Mouse (Mus musculus) hindbrain, postnatal 0 days (tissue): Measurements from ENCODE around the gene Armh1. TPM values are rescaled to one million over a fixed set of nuclear protein-coding genes. Genes with fewer than 3 reads are reported as not detected.

Source experiments
- ATAC-seq: fragments of 200-750 bp; cut with Nextera tagmentation; 2 replicates; pipeline ENCODE4 v1.8.0; 2017; ENCODE audit warnings: mild to moderate bottlenecking, moderate TSS enrichment, moderate library complexity
- DNase-seq: peaks from one replicate; pipeline ENCODE4 v3.0.0-alpha.2; 2015; ENCODE audit warnings: low spot score
- H3K27ac ChIP-seq: fragments of 300-500 bp; sonication (generic); 2 replicates; pipeline ENCODE4 v1.5.1; 2014; ENCODE audit warnings: mild to moderate bottlenecking
- H3K27me3 ChIP-seq: fragments of 300-500 bp; sonication (generic); 2 replicates; pipeline ENCODE4 v1.6.1; 2014; ENCODE audit warnings: low read length, mixed read lengths; ENCODE audit not compliant: insufficient read depth
- H3K36me3 ChIP-seq: fragments of 300-500 bp; sonication (generic); 2 replicates; pipeline ENCODE4 v1.6.1; 2014; ENCODE audit warnings: low read length, mixed read lengths; ENCODE audit not compliant: insufficient read depth
- H3K4me1 ChIP-seq: fragments of 300-500 bp; sonication (generic); 2 replicates; pipeline ENCODE4 v1.6.1; 2014; ENCODE audit warnings: antibody characterized with exemption, low read length, mixed read lengths; ENCODE audit not compliant: insufficient read depth
- H3K4me2 ChIP-seq: fragments of 300-500 bp; sonication (generic); 2 replicates; pipeline ENCODE4 v1.6.1; 2014; ENCODE audit warnings: low read depth, mild to moderate bottlenecking, low read length, moderate library complexity, mixed read lengths
- H3K4me3 ChIP-seq: fragments of 300-500 bp; sonication (generic); 2 replicates; pipeline ENCODE4 v1.5.1; 2014; ENCODE audit warnings: low read length
- H3K9ac ChIP-seq: fragments of 300-500 bp; sonication (generic); replicated peaks from 2 replicates; pipeline ENCODE4 v1.6.1; 2014; ENCODE audit warnings: mild to moderate bottlenecking, low read length, moderate library complexity, mixed read lengths
- H3K9me3 ChIP-seq: fragments of 300-500 bp; sonication (generic); 2 replicates; pipeline ENCODE4 v1.6.1; 2016; ENCODE audit warnings: low read length, mixed read lengths
- CTCF ChIP-seq: IDR thresholded peaks from 2 replicates; pipeline ENCODE4 v1.5.1; 2016; ENCODE audit warnings: antibody characterized with exemption, control low read depth, low read depth
- WGBS: fragments of 180-500 bp; shearing (Covaris S2); extraction: QIAGEN DNeasy Blood & Tissue Kit; methylation state at CpG from one replicate; pipeline ENCODE4 v1.1.7; 2014; 5-methylcytosine and 5-hydroxymethylcytosine counted together
- polyA plus RNA-seq: library from polyadenylated mRNA; unstranded; fragments of >200 nt; fragmentation: Nextera tagmentation; extraction: Ambion mirVana; gene quantifications from 2 replicates; pipeline ENCODE4 v1.2.1, GENCODE M21; 2015
- total RNA-seq: library from RNA; depleted of rRNA; stranded (reverse); fragments of >200 nt; gene quantifications from 2 replicates; pipeline ENCODE4 v1.2.3, GENCODE M21; 2014

Gene Armh1
- total and polyA plus RNA-seq, 2 experiments from 2014 or later: 3.0 to 3.6 TPM

- Histone ChIP-seq H3K9ac (no peak overlapping the region), H3K4me3 (no peak overlapping the region), H3K36me3 (no peaks in the 10 kb centered on the region), H3K27me3 (no peaks in the 10 kb centered on the region), H3K9me3 (no peaks in the 10 kb centered on the region), H3K4me2 (no peak overlapping the region), H3K27ac (no peak overlapping the region), H3K4me1 (0 out of 2 replicates have a peak, but pooled peaks cover 2% of the 10 kb centered on the region)
- WGBS: 44% methylated on average over 6 of the region's 6 CpGs
- TF ChIP-seq CTCF: no peak
- DNase-seq: peak; percentile 81
- ATAC-seq: peak; percentile 53; the same call in 1 of the 2 replicates
Observed at GRCm38 (mm10) chr4:117240867-117241266, 11.1 kb downstream of the Armh1 start.

DNA sequence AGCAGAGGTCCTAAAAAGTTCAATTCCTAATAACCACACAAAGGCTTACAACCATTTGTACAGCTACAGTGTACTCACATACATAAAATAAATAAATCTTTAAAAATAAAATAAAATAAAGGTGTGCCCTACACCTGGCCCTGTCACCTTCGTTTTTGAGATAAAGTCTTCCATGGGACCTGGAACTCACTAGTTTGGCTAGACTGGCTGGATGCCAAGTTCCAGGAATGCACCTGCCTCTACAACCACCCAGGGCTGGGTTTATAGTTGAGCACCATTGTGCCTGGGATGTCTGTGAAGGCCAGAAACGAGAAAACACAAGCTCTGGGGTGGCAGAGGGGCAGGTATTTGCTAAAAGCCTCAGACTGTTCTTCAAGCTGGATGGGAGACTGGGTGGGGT is 12.8 kb downstream of the Armh1 start:
- Histone ChIP-seq H3K36me3 (no peaks in the 10 kb centered on the region), H3K9ac (no peak overlapping the region), H3K27ac (no peak overlapping the region), H3K27me3 (no peaks in the 10 kb centered on the region), H3K4me2 (no peak overlapping the region), H3K4me1 (0 out of 2 replicates have a peak, but pooled peaks cover 2% of the 10 kb centered on the region), H3K9me3 (no peaks in the 10 kb centered on the region), H3K4me3 (no peak overlapping the region)
- DNase-seq (no peak), ATAC-seq (no peak)
- TF ChIP-seq CTCF: no peak
- whole genome bisulfite sequencing: 62% methylated on average over 2 of the region's 2 CpGs

DNA sequence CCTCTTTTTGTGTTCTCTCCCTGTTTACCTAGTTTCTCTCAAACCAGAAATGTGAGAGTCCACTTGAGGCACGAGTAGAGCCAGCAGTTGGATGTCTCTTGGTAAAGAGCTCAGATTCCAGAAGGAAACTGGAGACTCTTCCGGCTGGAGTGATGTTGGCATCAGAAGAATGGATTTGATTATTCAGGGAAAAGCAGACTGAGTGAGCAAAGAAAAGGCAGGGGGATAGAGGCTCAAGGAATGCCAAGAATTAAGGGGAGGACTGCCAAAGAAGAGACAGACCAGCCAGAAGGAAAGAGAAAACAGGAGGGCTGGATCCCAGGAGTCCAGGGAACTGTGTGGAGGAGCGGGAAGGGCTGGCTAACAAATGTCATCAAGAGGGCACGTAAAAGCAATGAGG is 16.1 kb downstream of the Armh1 start:
- no peak for ATAC-seq
- Histone ChIP-seq H3K4me2 (no peak overlapping the region), H3K36me3 (no peaks in the 10 kb centered on the region), H3K9ac (no peak overlapping the region), H3K4me1 (0 out of 2 replicates have a peak, but pooled peaks cover under 1% of the 10 kb centered on the region), H3K9me3 (no peaks in the 10 kb centered on the region), H3K27me3 (no peaks in the 10 kb centered on the region), H3K27ac (0 out of 2 replicates have a peak overlapping the region, but pooled peaks have one; percentile 1), H3K4me3 (no peak overlapping the region)
- WGBS: 37% methylated on average over 4 of the region's 4 CpGs
- no peak for TF ChIP-seq CTCF
- no peak for DNase-seq

- TF ChIP-seq CTCF: no peak
- Histone ChIP-seq H3K4me3 (no peak overlapping the region), H3K9me3 (no peaks in the 10 kb centered on the region), H3K9ac (no peak overlapping the region), H3K27ac (no peak overlapping the region), H3K36me3 (no peaks in the 10 kb centered on the region), H3K27me3 (no peaks in the 10 kb centered on the region), H3K4me1 (no peaks in the 10 kb centered on the region), H3K4me2 (no peak overlapping the region)
- ATAC-seq: no peak
- 70% methylated on average over 7 of the region's 7 CpGs for WGBS
- DNase-seq: no peak
Observed at GRCm38 (mm10) chr4:117234166-117234741, 17.7 kb downstream of the Armh1 start.

GRCm38 (mm10) chr4:117231208-117231607 is 20.7 kb downstream of the Armh1 start:
- Histone ChIP-seq H3K9me3 (no peaks in the 10 kb centered on the region), H3K27ac (no peak overlapping the region), H3K27me3 (no peaks in the 10 kb centered on the region), H3K36me3 (no peaks in the 10 kb centered on the region), H3K9ac (no peak overlapping the region), H3K4me1 (no peaks in the 10 kb centered on the region), H3K4me2 (no peak overlapping the region), H3K4me3 (no peak overlapping the region)
- no peak for ATAC-seq
- no peak for TF ChIP-seq CTCF
- DNase-seq: no peak
- 95% methylated on average over 2 of the region's 2 CpGs for WGBS

DNA sequence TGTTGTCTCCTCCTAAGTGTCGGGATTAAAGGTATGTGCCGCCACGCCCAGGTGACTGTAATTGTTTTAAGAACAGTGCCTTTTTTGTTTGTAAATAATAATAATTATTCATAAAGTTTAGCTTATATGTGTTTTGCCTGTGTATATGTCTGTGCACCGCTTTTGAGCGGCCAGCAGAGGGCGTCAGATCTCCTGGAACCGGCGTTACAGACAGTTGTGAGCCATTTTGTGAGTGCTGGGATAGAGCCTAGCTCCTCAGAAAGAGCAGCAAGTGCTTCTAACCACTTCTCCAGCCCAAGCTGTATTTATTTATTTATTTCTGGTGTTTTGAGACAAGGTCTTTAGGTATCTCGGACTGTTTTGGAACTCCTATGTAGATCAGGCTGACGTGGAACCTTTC is 21.6 kb downstream of the Armh1 start:
- TF ChIP-seq CTCF: peak; percentile 55
- Histone ChIP-seq H3K27me3 (no peaks in the 10 kb centered on the region), H3K9ac (no peak overlapping the region), H3K36me3 (no peaks in the 10 kb centered on the region), H3K4me3 (no peak overlapping the region), H3K27ac (no peak overlapping the region), H3K4me1 (no peaks in the 10 kb centered on the region), H3K4me2 (no peak overlapping the region), H3K9me3 (no peaks in the 10 kb centered on the region)
- ATAC-seq: no peak
- WGBS: 54% methylated on average over 10 of the region's 10 CpGs
- no peak for DNase-seq

DNA sequence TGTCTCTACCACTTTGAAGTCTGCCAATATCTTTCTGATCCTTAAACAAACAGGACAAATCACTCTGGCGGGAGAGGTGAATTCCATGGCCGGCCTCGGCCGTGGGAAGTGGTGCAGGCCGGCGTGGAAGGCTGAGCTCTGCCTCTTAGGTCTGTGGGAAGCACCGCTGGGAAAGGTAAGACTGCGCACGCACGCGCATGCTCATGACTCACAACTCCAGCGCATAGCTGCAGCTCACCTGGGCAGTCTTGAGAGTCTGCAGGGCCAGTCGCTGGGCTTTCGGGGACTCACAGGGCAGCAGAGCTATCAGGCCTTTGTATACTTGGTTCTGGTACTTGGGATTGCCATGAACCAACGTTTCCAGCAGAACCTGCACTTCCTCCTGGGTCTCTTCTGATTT is 22.3 kb downstream of the Armh1 start:
- no peaks in the 10 kb centered on the region for H3K27me3 ChIP-seq
- 81% methylated on average over 15 of the region's 15 CpGs for whole genome bisulfite sequencing

More for the DNA sequence above, 22.3 kb downstream of the Armh1 start:
- no peak for DNase-seq
- ATAC-seq: no peak
- no peaks in the 10 kb centered on the region for H3K4me1 ChIP-seq
- no peak overlapping the region for H3K27ac ChIP-seq
- no peaks in the 10 kb centered on the region for H3K9me3 ChIP-seq
- no peak overlapping the region for H3K9ac ChIP-seq
- H3K4me3 ChIP-seq: no peak overlapping the region
- no peaks in the 10 kb centered on the region for H3K36me3 ChIP-seq
- no peak overlapping the region for H3K4me2 ChIP-seq
- no peak for TF ChIP-seq CTCF
